Mouse (Mus musculus): ENCODE data around the gene Rrp15.

Rrp15 gene

DNA sequence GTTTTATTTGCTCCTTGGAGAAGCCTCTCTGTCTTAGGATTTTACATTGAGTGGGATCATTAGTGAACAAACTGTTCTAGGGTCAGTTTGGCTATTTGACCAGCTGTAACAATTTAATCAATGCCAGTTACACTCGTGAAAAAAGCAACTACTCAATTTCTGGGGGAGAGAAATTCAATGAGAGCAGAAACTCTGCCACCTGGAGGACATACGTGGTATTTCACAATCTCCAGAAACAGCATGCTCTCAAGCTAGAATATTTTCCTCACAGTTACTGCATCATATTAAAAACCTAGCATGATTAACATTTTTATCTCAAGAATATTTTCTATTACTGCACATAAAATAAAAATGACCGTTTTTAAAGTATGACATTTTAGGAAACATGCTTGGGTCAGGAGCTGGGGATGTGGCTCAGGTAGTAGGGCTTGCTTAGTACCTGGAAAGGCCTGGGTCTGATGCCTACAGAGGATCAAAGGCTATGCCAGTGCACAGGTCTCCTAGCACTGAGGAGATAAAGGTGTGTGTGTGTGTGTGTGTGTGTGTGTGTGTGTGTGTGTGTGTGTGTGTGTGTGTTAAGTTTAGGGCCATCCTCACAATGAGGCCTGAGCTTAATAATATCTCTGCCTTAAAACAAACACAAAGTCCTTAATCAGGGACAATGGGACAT lies 36.2 kb downstream of the Rrp15 start:
- DNase-seq: peak; percentile 71

DNA sequence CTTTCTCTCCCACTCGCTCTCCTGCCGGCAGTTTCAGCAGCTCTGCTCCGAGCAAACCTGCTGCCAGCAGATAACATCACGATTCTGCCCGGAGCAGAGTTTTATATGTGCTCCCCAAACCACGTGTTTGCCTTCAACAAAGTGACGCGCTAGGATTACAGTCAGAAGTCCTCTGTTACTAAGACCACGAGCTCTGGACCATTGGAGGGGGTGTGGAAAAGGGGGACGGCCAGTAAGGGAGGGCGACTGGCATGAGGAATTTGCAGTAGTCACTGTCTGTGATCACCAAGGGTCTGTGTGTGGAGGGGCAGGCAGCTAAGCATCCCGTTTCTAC lies 43.3 kb downstream of the Rrp15 start, which contains the start of gene Tgfb2:
Tgfb2 (minus strand) TSS at position 75 of the 334 bp plus-strand sequence.
- DNase-seq: peak; percentile 67

DNA sequence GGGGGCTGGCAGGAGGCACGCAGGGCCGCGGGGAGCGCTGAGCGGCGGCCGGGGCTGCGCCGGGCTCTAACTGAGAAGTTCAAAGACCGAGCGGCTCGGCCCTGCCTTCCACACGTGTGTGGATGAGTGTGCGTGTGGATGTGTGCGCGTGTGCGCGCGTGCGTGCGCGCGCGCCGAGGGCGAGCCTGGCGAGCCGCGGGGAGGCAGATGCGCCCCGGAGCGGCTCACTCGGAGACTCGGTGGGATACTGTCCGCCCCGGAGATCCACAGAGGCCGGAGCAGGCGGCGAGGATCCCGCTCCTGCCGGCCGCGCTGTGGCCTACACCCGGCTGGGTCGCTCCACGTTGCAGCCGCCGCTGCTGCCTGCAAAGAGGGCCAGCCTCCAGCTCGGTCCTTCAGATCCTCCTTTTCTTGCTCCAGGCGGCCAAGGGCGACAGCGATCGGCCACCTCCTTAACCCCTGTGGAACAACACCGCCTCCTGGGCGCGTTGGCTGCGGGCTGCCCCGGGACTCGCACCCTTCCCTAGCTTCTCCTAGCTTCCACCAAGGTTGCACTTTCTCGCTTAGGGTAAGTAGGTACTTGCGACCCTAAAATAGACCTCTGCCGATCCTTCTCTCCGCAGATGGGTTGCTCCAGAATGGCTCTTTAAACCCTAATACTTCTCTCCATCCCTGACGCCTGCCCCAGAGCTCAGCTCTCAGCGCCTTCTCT lies 43.8 kb downstream of the Rrp15 start:
- peak; percentile 87 for DNase-seq

DNA sequence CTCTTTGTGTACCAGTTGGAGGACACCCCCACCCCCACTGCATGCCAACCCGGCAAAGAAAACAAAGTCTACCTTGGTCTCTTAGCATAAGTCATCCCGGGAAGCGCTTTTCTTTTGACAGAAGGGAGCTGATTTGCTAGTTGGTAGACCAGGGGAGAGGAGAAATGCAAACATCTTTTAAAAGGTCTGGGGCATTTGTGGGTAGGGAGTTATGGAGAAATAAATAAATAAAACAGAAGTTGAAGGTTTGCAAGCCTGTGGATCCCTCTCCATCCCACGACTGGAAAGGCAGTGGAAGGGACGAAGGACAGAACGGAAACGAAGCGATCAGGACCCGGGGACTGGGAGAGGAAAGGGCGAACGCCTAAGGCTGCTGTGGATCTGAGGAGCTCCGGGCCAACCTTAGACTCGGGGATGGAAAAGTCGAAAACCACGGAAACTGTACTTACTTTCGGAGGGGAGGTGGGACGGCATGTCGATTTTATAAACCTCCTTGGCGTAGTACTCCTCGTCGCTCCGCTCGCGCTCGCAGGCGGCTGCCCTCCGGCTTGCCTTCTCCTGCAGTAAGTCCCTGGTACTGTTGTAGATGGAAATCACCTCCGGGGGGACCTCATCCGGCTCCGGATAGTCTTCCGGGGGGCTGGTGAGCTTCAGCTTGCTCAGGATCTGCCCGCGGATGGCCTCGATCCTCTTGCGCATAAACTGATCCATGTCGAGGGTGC lies 45.0 kb downstream of the Rrp15 start:
- peak; percentile 62 for DNase-seq

DNA sequence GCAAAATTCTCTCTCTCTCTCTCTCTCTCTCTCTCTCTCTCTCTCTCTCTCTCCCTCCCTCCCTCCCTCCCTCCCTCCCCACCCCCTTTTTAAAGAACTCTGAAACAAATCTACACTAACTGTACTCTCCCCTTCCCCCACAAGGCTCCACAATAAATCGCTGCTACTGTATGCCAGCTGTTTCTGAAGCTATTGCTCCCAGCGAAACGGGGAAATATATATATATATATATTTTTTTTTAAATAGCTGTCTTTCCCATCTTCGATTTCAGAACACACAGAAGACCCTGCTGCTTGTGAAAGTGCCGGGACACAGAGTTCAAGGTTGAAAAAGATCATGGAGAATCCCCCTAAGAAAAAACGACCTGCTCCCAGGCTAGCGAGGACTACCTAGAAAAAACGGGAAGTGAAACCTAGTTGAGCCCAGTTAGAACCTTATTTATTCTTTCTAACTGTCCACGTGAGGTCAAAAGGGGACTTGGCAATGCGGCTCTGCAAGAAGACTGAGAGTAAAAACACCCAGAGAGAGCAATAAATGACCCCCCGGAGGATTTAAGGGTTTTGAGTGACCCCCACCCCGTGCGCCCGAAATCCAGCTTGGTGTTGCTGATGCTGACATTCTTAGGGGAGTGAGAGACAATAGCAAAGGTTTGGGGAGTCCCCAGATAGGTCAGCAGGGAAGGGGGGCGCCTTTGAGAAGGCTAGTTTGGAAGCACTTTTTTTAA lies 45.7 kb downstream of the Rrp15 start:
- DNase-seq: peak; percentile 50

DNA sequence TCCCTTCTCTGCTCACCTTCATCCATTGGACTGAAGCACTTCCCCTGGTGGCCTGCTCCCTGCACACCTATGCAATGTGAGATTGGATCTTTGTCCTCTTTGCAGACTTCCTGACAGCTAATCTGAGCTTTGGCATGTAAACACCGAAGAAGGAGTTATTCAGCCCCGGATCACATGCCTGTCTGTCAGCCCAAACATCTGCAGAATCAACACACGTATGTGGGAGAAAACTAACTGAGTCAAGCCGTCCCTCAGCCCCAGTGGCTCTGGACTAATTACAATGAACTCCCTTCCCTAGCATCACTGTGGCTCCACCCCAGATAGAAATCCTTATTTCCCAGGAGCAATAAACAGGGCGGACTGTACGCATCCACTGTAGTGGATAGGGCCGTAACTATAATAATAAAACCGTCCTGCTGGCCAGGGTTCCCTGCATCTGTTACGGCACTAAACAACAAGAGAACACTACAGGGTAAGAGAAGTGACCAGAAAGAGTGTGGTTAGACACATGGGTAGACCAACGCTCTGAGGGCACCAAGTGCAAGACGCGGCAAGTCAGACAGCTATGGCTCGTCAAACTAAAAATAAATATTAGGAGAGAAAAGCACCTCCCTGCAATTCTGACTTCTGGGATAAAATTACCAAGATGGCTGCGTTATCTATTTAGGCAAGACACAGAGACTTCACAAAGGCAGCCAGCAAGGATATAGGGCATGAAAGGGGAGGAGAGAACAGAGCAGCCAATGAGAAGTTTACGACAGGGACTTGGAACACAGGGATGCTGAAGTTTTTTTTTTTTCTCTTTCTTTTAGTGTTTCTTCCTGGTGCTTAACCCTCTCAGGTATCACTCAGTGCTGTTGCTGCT lies 46.5 kb downstream of the Rrp15 start:
- peak; percentile 59 for DNase-seq

DNA sequence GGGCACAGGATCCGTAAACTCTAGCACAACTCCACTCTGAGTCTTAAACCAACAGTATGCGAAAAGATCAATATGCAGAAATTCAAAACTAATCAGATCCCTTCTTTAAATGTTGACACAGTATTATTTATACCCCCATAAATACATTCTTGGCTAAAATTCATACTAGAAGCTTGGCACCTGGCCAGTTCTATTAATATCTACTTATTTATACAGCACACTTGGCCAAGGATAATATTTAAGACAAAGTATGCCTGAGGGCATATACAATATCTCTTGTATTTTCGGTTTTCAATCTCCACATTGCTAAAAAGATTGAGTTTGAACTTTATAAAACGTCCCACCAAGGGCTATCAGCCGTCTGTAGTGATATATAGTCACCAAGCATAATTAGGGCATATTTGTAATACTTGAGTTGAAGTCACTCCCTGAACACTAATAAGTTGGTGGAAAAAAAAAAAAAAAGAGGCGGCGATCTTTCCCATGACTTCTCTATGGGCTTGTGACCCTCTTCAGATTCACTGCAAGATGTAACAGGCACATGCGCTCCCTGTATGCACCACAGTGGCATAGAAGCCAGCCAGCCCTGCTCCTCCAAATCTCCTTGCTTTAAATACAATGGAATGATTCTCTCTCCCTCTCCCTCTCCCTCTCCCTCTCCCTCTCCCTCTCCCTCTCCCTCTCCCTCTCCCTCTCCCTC lies 47.8 kb downstream of the Rrp15 start:
- no peak for DNase-seq

DNA sequence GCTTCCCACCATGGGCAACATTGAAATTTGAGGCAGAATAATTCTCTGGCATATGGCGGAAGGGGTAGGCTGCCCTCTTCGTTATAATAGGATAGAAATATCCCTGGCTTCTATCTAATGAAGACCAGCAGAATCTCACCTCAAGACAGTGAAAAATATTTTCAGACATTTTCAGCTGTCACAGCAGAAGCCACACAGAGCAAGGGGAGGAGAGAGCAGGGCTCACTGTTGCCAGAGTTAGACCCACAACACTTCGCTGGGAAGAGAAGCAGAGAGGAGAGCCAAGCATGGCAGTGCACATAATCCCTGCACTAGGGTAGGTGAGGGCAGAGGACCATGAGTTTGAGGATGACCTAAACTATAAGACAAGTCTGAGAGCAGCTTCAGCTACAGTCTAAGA lies 48.7 kb downstream of the Rrp15 start:
- no peak for DNase-seq

DNA sequence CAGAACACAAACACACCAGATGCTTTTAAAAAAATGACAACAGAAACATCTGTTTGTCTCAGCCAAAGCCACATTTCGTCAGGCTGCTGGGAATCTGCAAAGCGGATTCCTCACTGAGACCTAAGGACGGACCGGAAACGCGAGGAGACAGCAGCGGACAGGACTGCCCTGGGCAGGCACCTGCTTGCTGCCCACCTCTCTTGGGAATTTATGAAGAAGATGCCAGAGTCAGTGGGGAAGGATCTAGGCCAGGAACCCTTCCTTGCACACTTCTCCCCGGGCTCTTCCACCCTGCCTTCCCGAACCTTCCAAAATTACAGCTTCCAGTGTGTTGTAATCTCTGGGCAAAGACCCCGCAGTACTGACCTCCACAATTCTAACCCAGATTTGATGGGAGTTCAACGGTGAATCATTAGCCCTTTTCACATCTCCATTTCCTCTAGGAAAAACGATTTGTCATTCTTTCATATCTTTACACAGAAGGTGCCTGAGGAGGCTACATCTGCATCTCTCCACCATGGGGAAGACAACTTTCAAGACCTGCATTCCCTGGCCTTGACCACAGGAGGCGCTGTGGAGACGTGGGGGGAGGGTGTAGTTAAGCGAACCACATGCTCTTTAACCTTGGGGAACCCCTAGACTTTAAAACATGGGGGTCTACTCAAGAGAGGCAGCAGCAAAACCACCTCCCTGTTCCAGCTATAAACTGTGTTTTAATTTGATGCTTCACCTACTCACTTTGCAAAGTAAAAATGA lies 50.4 kb downstream of the Rrp15 start:
- no peak for DNase-seq

DNA sequence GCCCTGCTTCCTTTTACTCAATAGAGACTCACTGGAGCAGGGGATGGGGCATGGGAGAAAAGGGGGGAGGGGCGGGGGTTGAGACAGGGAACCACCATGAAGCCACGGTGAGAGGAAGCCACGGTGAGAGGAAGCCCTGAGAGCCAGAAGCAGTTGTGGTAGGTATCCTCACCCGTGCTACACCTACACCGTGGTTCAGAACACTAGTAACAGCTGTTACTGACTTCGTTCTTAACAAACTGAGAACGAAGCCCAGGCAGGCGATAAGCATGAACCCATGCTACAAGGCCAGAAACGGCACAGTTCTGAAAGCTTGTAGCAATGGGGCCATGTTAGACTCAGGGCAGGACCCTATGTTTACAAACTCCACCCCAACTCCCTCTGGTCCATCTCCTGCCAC lies 52.9 kb downstream of the Rrp15 start:
- DNase-seq: no peak

DNA sequence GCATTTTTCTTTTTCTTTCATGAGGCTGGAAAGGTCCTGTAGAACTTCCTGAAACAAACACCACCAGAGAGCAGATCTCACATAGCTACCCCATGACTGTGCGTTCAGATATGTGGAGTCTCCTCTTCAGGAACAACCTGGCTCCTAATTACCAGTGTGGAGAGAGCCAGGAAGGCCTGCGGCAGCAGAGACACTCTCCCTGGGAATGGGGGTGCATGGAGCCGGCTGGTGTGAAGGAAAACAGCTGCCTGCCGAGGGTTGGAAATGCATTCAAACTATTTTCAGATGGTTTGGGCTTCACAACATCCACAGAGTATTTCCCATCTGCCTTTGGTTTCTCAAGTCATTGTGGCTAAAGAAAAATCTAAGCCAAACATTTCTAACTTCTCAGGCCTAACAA lies 53.8 kb downstream of the Rrp15 start:
- DNase-seq: no peak

DNA sequence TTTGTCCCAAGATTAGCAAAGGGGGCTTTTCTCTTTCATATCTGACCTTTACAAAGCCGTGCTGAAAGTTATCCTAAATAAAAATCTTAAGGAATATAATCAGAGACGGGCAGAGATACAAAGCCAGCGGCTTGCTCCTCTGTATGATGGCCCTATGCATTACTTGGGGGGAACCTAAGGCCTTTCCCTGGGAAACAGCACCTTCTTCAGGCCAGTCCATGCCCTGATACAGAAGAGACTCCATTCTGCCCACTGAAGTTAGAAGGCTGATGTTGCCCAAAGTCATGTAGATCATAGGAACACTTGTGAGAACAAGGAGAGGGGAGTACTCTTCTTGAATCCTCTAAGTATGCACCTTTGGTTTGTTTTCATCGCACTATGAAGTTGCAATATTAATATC lies 56.8 kb downstream of the Rrp15 start:
- DNase-seq: no peak

DNA sequence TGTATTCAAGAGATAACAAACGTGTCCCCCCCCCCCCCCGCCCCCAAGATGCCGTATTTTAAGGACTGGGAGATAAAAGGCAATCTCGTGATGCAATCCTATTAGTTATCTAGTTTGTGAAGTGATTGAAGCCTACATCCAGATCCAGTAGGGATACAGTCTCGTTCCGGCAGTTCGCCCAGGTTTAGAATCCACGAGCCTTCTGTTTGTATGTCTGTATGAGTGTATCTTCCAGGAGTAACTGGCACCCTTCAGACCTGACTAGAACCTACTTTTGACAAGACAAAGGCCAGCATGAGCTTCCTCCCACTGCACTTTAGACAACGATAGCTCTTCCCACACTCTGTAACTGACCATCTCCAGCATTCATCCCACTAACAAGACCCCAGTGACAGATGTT lies 57.5 kb downstream of the Rrp15 start:
- DNase-seq: no peak

DNA sequence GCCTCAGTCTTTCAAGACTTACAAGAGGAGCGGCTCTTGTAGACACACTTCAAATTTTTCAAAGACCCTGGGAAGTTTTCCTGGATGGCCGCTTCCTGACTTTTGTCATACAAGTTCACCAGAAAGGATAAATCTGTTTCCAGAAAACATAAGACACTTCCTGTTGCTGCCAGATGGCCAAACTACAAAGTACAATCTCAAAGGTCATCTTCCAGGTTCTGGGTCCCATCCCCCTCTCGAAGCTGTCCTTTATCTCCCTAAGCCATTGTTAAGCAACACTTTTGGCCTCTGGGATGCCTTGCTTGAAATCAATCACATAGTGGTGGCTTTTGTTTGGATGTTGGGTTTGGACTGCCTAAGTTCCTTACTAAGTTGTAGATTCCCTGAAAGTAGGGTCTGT lies 65.1 kb downstream of the Rrp15 start:
- no peak for DNase-seq

DNA sequence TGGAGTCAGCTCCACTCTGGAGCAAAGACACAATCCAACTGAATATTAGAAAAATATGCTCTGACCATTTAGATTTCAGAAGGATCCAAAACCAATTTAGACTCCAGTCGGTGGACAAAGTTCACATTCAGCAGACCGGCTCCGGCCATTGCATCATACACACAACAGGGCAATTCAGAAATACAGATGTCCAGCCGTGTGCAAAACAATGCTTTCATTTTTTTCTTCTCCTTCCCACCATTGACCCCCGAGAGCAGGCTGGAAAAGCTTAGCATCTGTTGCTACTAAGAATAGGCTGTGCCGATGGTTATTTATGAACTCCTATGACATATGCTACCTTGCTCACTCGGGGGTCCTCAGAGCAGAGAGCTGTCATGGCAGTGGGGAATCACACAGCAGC lies 66.6 kb downstream of the Rrp15 start:
- peak; percentile 48 for DNase-seq

DNA sequence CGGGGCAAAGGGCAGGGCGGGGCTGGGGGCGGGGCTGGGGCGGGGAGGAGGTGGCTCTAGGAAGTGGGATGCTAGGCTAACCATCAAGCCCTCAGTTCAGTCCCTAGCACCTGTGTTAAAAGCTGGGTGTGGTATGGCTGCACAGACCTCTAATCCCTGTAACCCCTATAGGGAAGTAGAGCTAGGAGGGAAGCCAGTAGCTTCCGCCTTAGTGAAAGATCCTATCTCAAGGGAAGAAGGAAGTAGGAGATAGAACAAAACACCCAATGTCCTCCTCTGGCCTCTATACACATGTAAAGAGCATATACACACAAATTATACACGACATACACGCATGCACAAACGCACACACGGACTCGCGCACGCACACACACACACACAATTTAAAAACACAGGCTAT lies 71.5 kb downstream of the Rrp15 start:
- no peak for DNase-seq

DNA sequence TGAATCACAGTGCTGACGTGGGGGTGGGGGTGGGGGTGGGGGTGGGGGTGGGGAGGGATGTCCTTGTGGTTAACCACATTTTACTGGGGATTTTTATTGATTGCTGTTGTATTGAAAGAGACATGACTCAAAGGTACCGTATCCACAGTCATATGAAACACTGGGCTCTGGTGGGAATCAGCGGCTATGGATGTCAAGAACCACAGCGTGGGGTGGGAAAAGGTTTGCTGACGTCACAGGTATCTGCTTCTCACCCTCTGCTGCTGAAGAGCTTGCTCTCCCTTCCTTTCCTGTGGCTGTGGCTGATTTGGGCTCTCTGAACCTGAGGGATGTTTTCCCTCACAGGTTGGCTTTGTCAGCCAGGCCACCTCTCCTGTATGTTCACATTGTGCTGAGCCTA lies 73.0 kb downstream of the Rrp15 start:
- no peak for DNase-seq

DNA sequence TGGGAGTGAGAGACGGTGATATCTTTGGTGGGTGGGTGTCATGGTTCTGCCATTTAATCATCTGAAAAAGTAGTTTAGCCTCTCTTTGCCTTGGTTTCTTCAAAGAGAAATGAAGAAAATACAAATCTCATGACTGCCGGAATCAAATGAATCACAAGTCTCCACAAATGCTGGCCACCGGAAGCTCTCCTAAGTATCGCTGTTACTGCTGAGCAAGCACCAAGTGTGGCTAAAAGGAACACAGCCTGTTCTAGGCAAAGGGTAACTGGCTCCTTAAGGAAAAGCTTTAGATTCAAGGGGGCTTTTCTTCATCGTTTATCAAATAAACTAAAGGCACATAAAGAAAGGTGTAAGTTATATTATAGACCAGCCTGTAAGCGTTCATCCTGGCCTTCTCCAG lies 73.9 kb downstream of the Rrp15 start:
- DNase-seq: no peak

DNA sequence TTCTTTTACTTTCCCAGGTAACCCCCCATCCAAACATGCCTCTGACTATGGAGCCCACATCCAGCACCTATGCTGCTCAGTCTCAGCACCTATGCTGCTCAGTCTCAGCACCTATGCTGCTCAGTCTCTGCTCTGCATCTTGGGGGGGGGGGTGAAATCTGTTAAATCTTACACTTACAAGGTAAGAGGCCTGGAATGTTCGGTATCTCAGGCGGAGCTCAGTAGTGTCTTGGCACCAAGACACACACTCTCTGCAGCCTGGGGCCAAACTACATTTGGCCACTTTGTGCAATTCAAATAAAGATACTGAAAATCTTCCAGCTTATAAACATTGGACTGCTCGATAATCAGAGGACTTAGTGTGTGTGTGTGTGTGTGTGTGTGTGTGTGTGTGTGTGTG lies 74.5 kb downstream of the Rrp15 start:
- no peak for DNase-seq

DNA sequence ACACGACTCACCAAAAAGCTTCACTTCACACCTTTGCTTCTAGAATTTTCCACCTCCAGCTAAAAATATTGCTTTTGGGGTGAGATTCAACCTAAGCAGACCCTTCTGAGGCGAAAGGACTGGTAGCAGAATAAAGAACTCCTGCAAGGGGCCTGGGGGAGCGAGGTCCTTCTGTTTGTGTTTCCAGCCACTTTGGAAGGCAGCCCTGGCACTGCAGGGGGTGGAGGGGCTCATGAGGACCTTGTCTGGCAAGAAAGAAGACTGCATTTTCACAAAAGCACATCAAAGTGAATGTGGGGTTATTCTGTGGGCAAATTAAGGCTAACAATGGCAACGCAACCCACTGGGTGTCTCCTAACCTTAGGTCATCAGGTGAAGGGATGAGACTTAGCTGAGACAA lies 76.0 kb downstream of the Rrp15 start:
- DNase-seq: no peak
